Comparison of ENCODE assay signal across 8 mouse cellular contexts in genomic region chr6:125192016-125192714, GRCm38 (mm10). TPM values are rescaled to one million over a fixed set of nuclear protein-coding genes. Genes with fewer than 3 reads are reported as not detected.
DNase-seq lines count a peak whose midpoint lies in the region; ATAC-seq and TF ChIP-seq lines count a peak whose summit lies in the region.

No protein-coding gene starts in this region.

- peak overlapping the region; percentile 97 for H3K4me3 ChIP-seq in ES-Bruce4 (ENCODE audit: low read depth, low read length)
- peak overlapping the region; percentile 51 for H3K4me3 ChIP-seq in forebrain, embryonic 14.5 days (ENCODE audit: low read depth, low read length)
- H3K4me3 ChIP-seq in neural tube, embryonic 15.5 days (replicated peaks): peak overlapping the region; percentile 74

- H3K27ac ChIP-seq in ES-Bruce4 (ENCODE audit: insufficient read depth, low read length): peak overlapping the region; percentile 98
- H3K27ac ChIP-seq in forebrain, embryonic 14.5 days (ENCODE audit: low read depth, low read length): peak overlapping the region; percentile 99
- H3K27ac ChIP-seq in neural tube, embryonic 15.5 days (replicated peaks): peak overlapping the region; percentile 100

- peak overlapping the region; percentile 89 for H3K9ac ChIP-seq in ES-Bruce4 (ENCODE audit: low read depth, poor library complexity, severe bottlenecking)
- peak overlapping the region; percentile 81 for H3K9ac ChIP-seq in forebrain, embryonic 14.5 days (ENCODE audit: low read length)
- H3K9ac ChIP-seq in neural tube, embryonic 15.5 days (replicated peaks): peak overlapping the region; percentile 78

- peak; percentile 97 for DNase-seq in forebrain, embryonic 14.5 days (ENCODE audit: low spot score)
- DNase-seq in heart, postnatal 14 days: peak; percentile 89 to 93
- peak; percentile 91 for DNase-seq in layer of hippocampus, adult 11-12 months (ENCODE audit: low spot score)
- peak; percentile 92 to 95 for DNase-seq in lung, adult 18-20 months
- DNase-seq in testis, postnatal 14 days (ENCODE audit: low spot score): peak; percentile 96

- TF ChIP-seq EP300 in ES-Bruce4 (IDR thresholded peaks at IDR 0.05; ENCODE audit: insufficient read depth, low read depth, low read length): 0 out of 2 replicates have a peak, but pooled peaks have one; percentile 23

- no peaks in the 10 kb centered on the region for H3K27me3 ChIP-seq in ES-Bruce4 (ENCODE audit: control insufficient read depth, insufficient read depth, low read length, poor library complexity, severe bottlenecking)
- H3K27me3 ChIP-seq in forebrain, embryonic 14.5 days (replicated peaks; ENCODE audit: control insufficient read depth, insufficient read depth, low read length): no peaks in the 10 kb centered on the region
- H3K27me3 ChIP-seq in neural tube, embryonic 15.5 days (replicated peaks): no peaks in the 10 kb centered on the region

- H3K36me3 ChIP-seq in ES-Bruce4 (ENCODE audit: control insufficient read depth, insufficient read depth, low read length, poor library complexity, severe bottlenecking): peaks cover 38% of the 10 kb centered on the region
- H3K36me3 ChIP-seq in forebrain, embryonic 14.5 days (ENCODE audit: control insufficient read depth, insufficient read depth, low read length): peaks cover 40% of the 10 kb centered on the region
- H3K36me3 ChIP-seq in neural tube, embryonic 15.5 days: peaks cover 39% of the 10 kb centered on the region

- TF ChIP-seq CTCF in ES-Bruce4 (IDR thresholded peaks at IDR 0.05; ENCODE audit: low read depth, low read length): no peak

- H3K4me2 ChIP-seq in forebrain, embryonic 14.5 days (ENCODE audit: low read length): peak overlapping the region; percentile 84
- H3K4me2 ChIP-seq in neural tube, embryonic 15.5 days: peak overlapping the region; percentile 92

- intact Hi-C loops in heart, postnatal 14 days (cut with DNase I): loop anchor here (5.0 kb wide), 1 partner anchor 45 kb away; the partner anchor contains the start of gene Iffo1

- peaks cover 3% of the 10 kb centered on the region for H3K4me1 ChIP-seq in ES-Bruce4 (ENCODE audit: control insufficient read depth, insufficient read depth, low read length)
- peaks cover 7% of the 10 kb centered on the region for H3K4me1 ChIP-seq in forebrain, embryonic 14.5 days (ENCODE audit: control insufficient read depth, insufficient read depth, low read length)
- peaks cover 30% of the 10 kb centered on the region for H3K4me1 ChIP-seq in neural tube, embryonic 15.5 days

- WGBS in forebrain, embryonic 14.5 days: under 1% methylated on average over 34 of the region's 34 CpGs
- under 1% methylated on average over 34 of the region's 34 CpGs for WGBS in neural tube, embryonic 15.5 days

- no peak for TF ChIP-seq POLR2A in ES-Bruce4 (IDR thresholded peaks at IDR 0.05; ENCODE audit: insufficient read depth, low read length)

- H3K9me3 ChIP-seq in ES-Bruce4 (replicated peaks; ENCODE audit: control insufficient read depth, insufficient read depth, low read length, poor library complexity, severe bottlenecking): no peaks in the 10 kb centered on the region
- no peaks in the 10 kb centered on the region for H3K9me3 ChIP-seq in forebrain, embryonic 14.5 days (replicated peaks; ENCODE audit: control insufficient read depth, low read length)
- no peaks in the 10 kb centered on the region for H3K9me3 ChIP-seq in neural tube, embryonic 15.5 days (replicated peaks)

- peak; percentile 90 for ATAC-seq in cerebellum, adult (ENCODE audit: insufficient number of reproducible peaks, low FRiP score, low TSS enrichment)
- peak; percentile 93 for ATAC-seq in forebrain, embryonic 14.5 days
- ATAC-seq in neural tube, embryonic 15.5 days (ENCODE audit: low FRiP score): peak; percentile 96

RNA-seq across cellular contexts. Expression of gene Mrpl51, which starts 0.6 kb away (rescaled TPM):
- polyA plus RNA-seq in ES-Bruce4 (2011; ENCODE audit: insufficient read depth, insufficient read length, low read depth, missing spikeins): 113 TPM in 2 replicates
- polyA plus RNA-seq in forebrain, embryonic 14.5 days (2014; fragmentation: Nextera tagmentation; extraction: Ambion mirVana): 160 and 179 TPM in 2 replicates
- 100 to 1,000 TPM; 279 to 289 TPM for total RNA-seq in heart, postnatal 14 days (2021)
- 156 and 167 TPM in 2 replicates for polyA plus RNA-seq in neural tube, embryonic 15.5 days (2015; fragmentation: Nextera tagmentation; extraction: Ambion mirVana)

RNA-seq across cellular contexts. Expression of gene Ncapd2, which starts 0.7 kb away (rescaled TPM):
- 383 and 401 TPM in 2 replicates for polyA plus RNA-seq in ES-Bruce4 (2011; ENCODE audit: insufficient read depth, insufficient read length, low read depth, missing spikeins)
- polyA plus RNA-seq in forebrain, embryonic 14.5 days (2014; fragmentation: Nextera tagmentation; extraction: Ambion mirVana): 64.4 and 67.6 TPM in 2 replicates
- 10 to 100 TPM; 28.1 to 33.4 TPM for total RNA-seq in heart, postnatal 14 days (2021)
- 38.2 and 56.6 TPM in 2 replicates for polyA plus RNA-seq in neural tube, embryonic 15.5 days (2015; fragmentation: Nextera tagmentation; extraction: Ambion mirVana)

RNA-seq across cellular contexts. Expression of gene Vamp1, which starts 23.2 kb away (rescaled TPM):
- polyA plus RNA-seq in ES-Bruce4 (2011; ENCODE audit: insufficient read depth, insufficient read length, low read depth, missing spikeins): 9.4 and 14.3 TPM in 2 replicates
- 1.7 and 2.7 TPM in 2 replicates for polyA plus RNA-seq in forebrain, embryonic 14.5 days (2014; fragmentation: Nextera tagmentation; extraction: Ambion mirVana)
- 1 to 10 TPM; 9.3 to 9.8 TPM for total RNA-seq in heart, postnatal 14 days (2021)
- 53.8 and 57.4 TPM in 2 replicates for polyA plus RNA-seq in neural tube, embryonic 15.5 days (2015; fragmentation: Nextera tagmentation; extraction: Ambion mirVana)

RNA-seq across cellular contexts. Expression of gene Gapdh, which starts 25.9 kb away (rescaled TPM):
- 933 and 990 TPM in 2 replicates for polyA plus RNA-seq in ES-Bruce4 (2011; ENCODE audit: insufficient read depth, insufficient read length, low read depth, missing spikeins)
- 1,676 and 1,964 TPM in 2 replicates for polyA plus RNA-seq in forebrain, embryonic 14.5 days (2014; fragmentation: Nextera tagmentation; extraction: Ambion mirVana)
- 1,000 to 10,000 TPM; 3,924 to 4,148 TPM for total RNA-seq in heart, postnatal 14 days (2021)
- polyA plus RNA-seq in neural tube, embryonic 15.5 days (2015; fragmentation: Nextera tagmentation; extraction: Ambion mirVana): 1,563 and 1,690 TPM in 2 replicates

RNA-seq across cellular contexts. Expression of gene Tapbpl, which starts 39.5 kb away (rescaled TPM):
- polyA plus RNA-seq in ES-Bruce4 (2011; ENCODE audit: insufficient read depth, insufficient read length, low read depth, missing spikeins): 2.1 and 3.9 TPM in 2 replicates
- polyA plus RNA-seq in forebrain, embryonic 14.5 days (2014; fragmentation: Nextera tagmentation; extraction: Ambion mirVana): 1.8 and 2.6 TPM in 2 replicates
- total RNA-seq in heart, postnatal 14 days (2021): 1 to 10 TPM; 4.0 to 4.3 TPM
- polyA plus RNA-seq in neural tube, embryonic 15.5 days (2015; fragmentation: Nextera tagmentation; extraction: Ambion mirVana): 7.1 and 11.9 TPM in 2 replicates

Comparison
In these comparisons a context has a peak if more than half of its experiments do, and no peak if none do; other contexts are left out.
1. Peak in every context shown above with its lines: DNase-seq, ATAC-seq, H3K4me3 ChIP-seq and H3K27ac ChIP-seq.